Mouse (Mus musculus): ENCODE data around the gene Mfap2. TPM values are rescaled to one million over a fixed set of nuclear protein-coding genes. Genes with fewer than 3 reads are reported as not detected.

Gene Mfap2
- not detected for polyA plus RNA-seq (2014; fragmentation: Illumina TruSeq; extraction: RNeasy Lipid Tissue Mini Kit (QIAGEN cat#74804); ENCODE audit: low read depth, low replicate concordance)

GRCm38 (mm10) chr4:141010118-141010517 lies at the start of gene Mfap2:
TSS of gene Mfap2 (plus strand) at chr4:141010418.

GRCm38 (mm10) chr4:140960781-140961466 lies 49.3 kb upstream of the Mfap2 start, which contains the start of gene Sdhb:
TSS of gene Sdhb (plus strand) at chr4:140961203.

GRCm38 (mm10) chr4:140986711-140987395 lies 23.4 kb upstream of the Mfap2 start, which contains the start of gene Atp13a2:
TSS of gene Atp13a2 (plus strand) at chr4:140986873.

GRCm38 (mm10) chr4:141060426-141061301 lies 50.4 kb downstream of the Mfap2 start, which contains the start of gene Crocc:
TSS of gene Crocc (minus strand) at chr4:141060550.

Other genes with a start within 250 kb of the Mfap2 start
- gene Padi4, start 236.2 kb upstream of the Mfap2 start, polyA plus RNA-seq (2014; fragmentation: Illumina TruSeq; extraction: RNeasy Lipid Tissue Mini Kit (QIAGEN cat#74804); ENCODE audit: low read depth, low replicate concordance), result 0.44 TPM
- gene Padi3, start 199.8 kb upstream of the Mfap2 start, polyA plus RNA-seq (2014; fragmentation: Illumina TruSeq; extraction: RNeasy Lipid Tissue Mini Kit (QIAGEN cat#74804); ENCODE audit: low read depth, low replicate concordance), result not detected
- gene Padi1, start 164.6 kb upstream of the Mfap2 start, polyA plus RNA-seq (2014; fragmentation: Illumina TruSeq; extraction: RNeasy Lipid Tissue Mini Kit (QIAGEN cat#74804); ENCODE audit: low read depth, low replicate concordance), result not detected
- 0.91 TPM for gene Padi2, start 104.1 kb upstream of the Mfap2 start, polyA plus RNA-seq (2014; fragmentation: Illumina TruSeq; extraction: RNeasy Lipid Tissue Mini Kit (QIAGEN cat#74804); ENCODE audit: low read depth, low replicate concordance)
- gene Sdhb, start 49.2 kb upstream of the Mfap2 start, polyA plus RNA-seq (2014; fragmentation: Illumina TruSeq; extraction: RNeasy Lipid Tissue Mini Kit (QIAGEN cat#74804); ENCODE audit: low read depth, low replicate concordance), result 74.4 TPM
- gene Atp13a2, start 23.5 kb upstream of the Mfap2 start, polyA plus RNA-seq (2014; fragmentation: Illumina TruSeq; extraction: RNeasy Lipid Tissue Mini Kit (QIAGEN cat#74804); ENCODE audit: low read depth, low replicate concordance), result 1.1 TPM
- 0.85 TPM for gene Crocc, start 50.1 kb downstream of the Mfap2 start, polyA plus RNA-seq (2014; fragmentation: Illumina TruSeq; extraction: RNeasy Lipid Tissue Mini Kit (QIAGEN cat#74804); ENCODE audit: low read depth, low replicate concordance)
- gene Necap2, start 67.9 kb downstream of the Mfap2 start, polyA plus RNA-seq (2014; fragmentation: Illumina TruSeq; extraction: RNeasy Lipid Tissue Mini Kit (QIAGEN cat#74804); ENCODE audit: low read depth, low replicate concordance), result 15.4 TPM
- gene Spata21, start 77.9 kb downstream of the Mfap2 start, polyA plus RNA-seq (2014; fragmentation: Illumina TruSeq; extraction: RNeasy Lipid Tissue Mini Kit (QIAGEN cat#74804); ENCODE audit: low read depth, low replicate concordance), result not detected
- 27.9 TPM for gene Szrd1, start 129.4 kb downstream of the Mfap2 start, polyA plus RNA-seq (2014; fragmentation: Illumina TruSeq; extraction: RNeasy Lipid Tissue Mini Kit (QIAGEN cat#74804); ENCODE audit: low read depth, low replicate concordance)
- 6.2 TPM for gene Fbxo42, start 137.5 kb downstream of the Mfap2 start, polyA plus RNA-seq (2014; fragmentation: Illumina TruSeq; extraction: RNeasy Lipid Tissue Mini Kit (QIAGEN cat#74804); ENCODE audit: low read depth, low replicate concordance)
- not detected for gene Rsg1, start 203.5 kb downstream of the Mfap2 start, polyA plus RNA-seq (2014; fragmentation: Illumina TruSeq; extraction: RNeasy Lipid Tissue Mini Kit (QIAGEN cat#74804); ENCODE audit: low read depth, low replicate concordance)
- 0.98 TPM for gene Arhgef19, start 229.1 kb downstream of the Mfap2 start, polyA plus RNA-seq (2014; fragmentation: Illumina TruSeq; extraction: RNeasy Lipid Tissue Mini Kit (QIAGEN cat#74804); ENCODE audit: low read depth, low replicate concordance)